Mouse (Mus musculus) liver, embryonic 14.5 days (tissue): ENCODE measurements at regions not wholly inside any gene's neighbourhood (a gene's known extent, or its start where the extent isn't known, plus 50 kb on each side); places are given as distances from the start of the nearest gene placed in this dataset.

Experiments used
- CTCF ChIP-seq: IDR thresholded peaks from 2 replicates; pipeline ENCODE4 v1.5.1; 2016; ENCODE audit warnings: antibody characterized with exemption, low read depth, control low read depth
- EP300 ChIP-seq: IDR thresholded peaks from 2 replicates; pipeline ENCODE4 v1.6.1; 2016; ENCODE audit warnings: antibody characterized with exemption, low read depth

GRCm38 (mm10) chr7:129528263-129528662 lies 63.4 kb upstream of the Wdr11 start:
- no peak for TF ChIP-seq CTCF
- TF ChIP-seq EP300 = no peak
